Mouse (Mus musculus) heart, postnatal 0 days (tissue): Measurements from ENCODE around the gene Camsap2.

Experiments used
- CTCF ChIP-seq: IDR thresholded peaks from 2 replicates; pipeline ENCODE4 v1.5.1; 2016; ENCODE audit warnings: antibody characterized with exemption, control low read depth, low read depth
- EP300 ChIP-seq: IDR thresholded peaks from 2 replicates; pipeline ENCODE4 v1.6.1; 2016; ENCODE audit warnings: antibody characterized with exemption, low read depth

- TF ChIP-seq CTCF (no peak), EP300 (no peak)
Measured at GRCm38 (mm10) chr1:136344768-136345453, 993 bp downstream of the Camsap2 start.
